Mouse (Mus musculus) lung, postnatal 0 days (tissue): Measurements from ENCODE around the gene Fblim1. TPM values are rescaled to one million over a fixed set of nuclear protein-coding genes. Genes with fewer than 3 reads are reported as not detected.

ENCODE experiments used
- ATAC-seq: fragments of 200-750 bp; cut with Nextera tagmentation; 2 replicates; pipeline ENCODE4 v1.8.0; 2017; ENCODE audit warnings: moderate library complexity
- DNase-seq: peaks from one replicate; pipeline ENCODE4 v3.0.0-alpha.2; 2016; ENCODE audit warnings: low spot score
- H3K27ac ChIP-seq: fragments of 300-500 bp; sonication (generic); 2 replicates; pipeline ENCODE4 v1.5.1; 2014; ENCODE audit warnings: antibody characterized with exemption, mild to moderate bottlenecking, low read length, mixed read lengths
- H3K27me3 ChIP-seq: fragments of 300-500 bp; sonication (generic); replicated peaks from 2 replicates; pipeline ENCODE4 v1.6.1; 2014; ENCODE audit warnings: low read length, mixed read lengths; ENCODE audit not compliant: insufficient read depth
- H3K36me3 ChIP-seq: fragments of 300-500 bp; sonication (generic); 2 replicates; pipeline ENCODE4 v1.6.1; 2014; ENCODE audit warnings: low read length, mixed read lengths; ENCODE audit not compliant: insufficient read depth
- H3K4me1 ChIP-seq: fragments of 300-500 bp; sonication (generic); 2 replicates; pipeline ENCODE4 v1.6.1; 2014; ENCODE audit warnings: antibody characterized with exemption, low read depth, low read length, mixed read lengths; ENCODE audit not compliant: insufficient read depth
- H3K4me2 ChIP-seq: fragments of 300-500 bp; sonication (generic); replicated peaks from 2 replicates; pipeline ENCODE4 v1.6.1; 2014; ENCODE audit warnings: low read depth, mild to moderate bottlenecking, low read length, moderate library complexity, mixed read lengths
- H3K4me3 ChIP-seq: fragments of 300-500 bp; sonication (generic); 2 replicates; pipeline ENCODE4 v1.5.1; 2014; ENCODE audit warnings: low read depth, low read length
- H3K9ac ChIP-seq: fragments of 300-500 bp; sonication (generic); replicated peaks from 2 replicates; pipeline ENCODE4 v1.6.1; 2014; ENCODE audit warnings: low read depth, mild to moderate bottlenecking
- H3K9me3 ChIP-seq: fragments of 300-500 bp; sonication (generic); 2 replicates; pipeline ENCODE4 v1.6.1; 2016; ENCODE audit warnings: low read length, mixed read lengths
- CTCF ChIP-seq: IDR thresholded peaks from 2 replicates; pipeline ENCODE4 v1.5.1; 2016; ENCODE audit warnings: antibody characterized with exemption, mild to moderate bottlenecking
- EP300 ChIP-seq: IDR thresholded peaks from 2 replicates; pipeline ENCODE4 v1.6.1; 2016; ENCODE audit warnings: antibody characterized with exemption, mild to moderate bottlenecking, control low read depth
- WGBS: fragments of 180-500 bp; shearing (Covaris S2); extraction: QIAGEN DNeasy Blood & Tissue Kit; methylation state at CpG from one replicate; pipeline ENCODE4 v1.1.7; 2014; 5-methylcytosine and 5-hydroxymethylcytosine counted together
- polyA plus RNA-seq: library from polyadenylated mRNA; unstranded; fragments of >200 nt; fragmentation: Nextera tagmentation; extraction: Ambion mirVana; gene quantifications from 2 replicates; pipeline ENCODE4 v1.2.1, GENCODE M21; 2015

Fblim1 gene
- polyA plus RNA-seq, 1 experiment from 2014 or later: 52.3 TPM

DNA sequence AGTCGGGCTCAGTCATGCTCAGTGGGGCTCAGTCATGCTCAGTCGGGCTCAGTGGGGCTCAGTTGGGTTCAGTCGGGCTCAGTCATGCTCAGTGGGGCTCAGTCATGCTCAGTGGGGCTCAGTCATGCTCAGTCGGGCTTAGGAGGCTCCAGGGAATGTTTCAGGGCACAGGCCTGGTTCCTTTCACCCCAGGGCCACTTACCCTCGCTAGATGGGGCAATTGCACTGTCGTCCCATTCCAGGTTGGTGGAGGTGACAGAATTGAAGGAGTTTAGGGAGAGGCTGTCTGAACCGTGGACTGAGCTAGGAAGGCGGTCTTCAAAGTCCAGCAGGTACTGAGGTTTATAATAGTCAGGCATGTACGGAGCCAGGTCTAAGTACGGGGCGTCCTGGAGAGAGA is 33.6 kb upstream of the Fblim1 start:
- no peak for ATAC-seq
- Histone ChIP-seq H3K4me2 (no peak overlapping the region), H3K27me3 (no peaks in the 10 kb centered on the region), H3K36me3 (peaks cover 21% of the 10 kb centered on the region; the same call in 1 of the 2 replicates), H3K4me1 (peaks cover 2% of the 10 kb centered on the region; the same call in 1 of the 2 replicates), H3K27ac (no peak overlapping the region), H3K9me3 (no peaks in the 10 kb centered on the region), H3K4me3 (no peak overlapping the region), H3K9ac (no peak overlapping the region)
- 72% methylated on average over 11 of the region's 11 CpGs for WGBS
- TF ChIP-seq CTCF: no peak; the same call in 1 of the 2 replicates
- TF ChIP-seq EP300: no peak
- no peak for DNase-seq

DNA sequence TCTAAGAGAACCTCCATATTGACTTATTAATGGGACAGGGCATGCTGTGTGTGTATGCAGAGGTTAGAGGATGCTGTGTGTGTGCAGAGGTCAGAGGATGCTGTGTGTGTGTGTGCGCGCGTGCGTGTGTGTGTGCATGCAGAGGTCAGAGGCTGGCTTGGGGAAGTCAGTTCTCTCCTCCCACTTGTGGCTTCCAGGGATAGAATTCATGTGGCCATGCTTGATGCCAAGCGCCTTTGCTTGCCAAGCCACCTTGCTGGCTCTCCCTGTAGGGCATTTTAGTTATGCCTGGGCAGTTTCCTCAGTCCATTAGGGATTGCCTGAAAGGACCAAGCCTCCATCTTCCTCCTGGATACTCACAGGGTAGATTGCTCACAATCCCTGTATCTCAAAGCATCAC is 30.8 kb upstream of the Fblim1 start:
- no peak overlapping the region for H3K9ac ChIP-seq
- TF ChIP-seq EP300 (no peak), CTCF (no peak)
- no peak overlapping the region for H3K4me2 ChIP-seq
- no peak overlapping the region for H3K27ac ChIP-seq
- no peak for DNase-seq
- H3K4me1 ChIP-seq: no peaks in the 10 kb centered on the region
- H3K36me3 ChIP-seq: peaks cover 35% of the 10 kb centered on the region; the same call in 1 of the 2 replicates
- ATAC-seq: no peak
- H3K4me3 ChIP-seq: no peak overlapping the region
- H3K27me3 ChIP-seq: no peaks in the 10 kb centered on the region
- WGBS: 96% methylated on average over 5 of the region's 5 CpGs
- no peaks in the 10 kb centered on the region for H3K9me3 ChIP-seq

DNA sequence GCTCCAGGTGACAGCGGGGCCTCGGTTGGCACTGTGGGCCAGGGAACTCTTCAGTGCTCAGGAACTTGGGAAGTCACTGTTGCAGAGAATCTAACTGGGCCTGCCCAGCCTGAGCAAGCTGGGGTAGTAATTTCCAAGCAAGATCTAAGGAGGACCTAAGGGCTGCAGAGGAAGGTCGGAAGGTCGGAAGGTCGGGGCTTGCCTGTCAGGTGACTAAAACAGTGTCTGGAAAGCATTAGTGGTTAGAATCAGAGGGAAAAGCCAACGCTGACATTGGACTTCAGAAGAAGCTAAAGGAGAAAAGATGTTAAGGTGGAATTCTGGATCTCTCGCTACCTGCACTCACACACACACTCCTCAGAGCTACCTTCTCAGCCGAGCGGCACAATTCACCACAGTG is 30.1 kb upstream of the Fblim1 start:
- no peak overlapping the region for H3K9ac ChIP-seq
- no peaks in the 10 kb centered on the region for H3K27me3 ChIP-seq
- H3K4me2 ChIP-seq: no peak overlapping the region
- DNase-seq: no peak
- H3K36me3 ChIP-seq: peaks cover 42% of the 10 kb centered on the region
- no peaks in the 10 kb centered on the region for H3K4me1 ChIP-seq
- H3K9me3 ChIP-seq: no peaks in the 10 kb centered on the region
- H3K27ac ChIP-seq: no peak overlapping the region
- TF ChIP-seq CTCF (no peak), EP300 (no peak)
- H3K4me3 ChIP-seq: no peak overlapping the region
- no peak for ATAC-seq
- WGBS: 85% methylated on average over 9 of the region's 9 CpGs

DNA sequence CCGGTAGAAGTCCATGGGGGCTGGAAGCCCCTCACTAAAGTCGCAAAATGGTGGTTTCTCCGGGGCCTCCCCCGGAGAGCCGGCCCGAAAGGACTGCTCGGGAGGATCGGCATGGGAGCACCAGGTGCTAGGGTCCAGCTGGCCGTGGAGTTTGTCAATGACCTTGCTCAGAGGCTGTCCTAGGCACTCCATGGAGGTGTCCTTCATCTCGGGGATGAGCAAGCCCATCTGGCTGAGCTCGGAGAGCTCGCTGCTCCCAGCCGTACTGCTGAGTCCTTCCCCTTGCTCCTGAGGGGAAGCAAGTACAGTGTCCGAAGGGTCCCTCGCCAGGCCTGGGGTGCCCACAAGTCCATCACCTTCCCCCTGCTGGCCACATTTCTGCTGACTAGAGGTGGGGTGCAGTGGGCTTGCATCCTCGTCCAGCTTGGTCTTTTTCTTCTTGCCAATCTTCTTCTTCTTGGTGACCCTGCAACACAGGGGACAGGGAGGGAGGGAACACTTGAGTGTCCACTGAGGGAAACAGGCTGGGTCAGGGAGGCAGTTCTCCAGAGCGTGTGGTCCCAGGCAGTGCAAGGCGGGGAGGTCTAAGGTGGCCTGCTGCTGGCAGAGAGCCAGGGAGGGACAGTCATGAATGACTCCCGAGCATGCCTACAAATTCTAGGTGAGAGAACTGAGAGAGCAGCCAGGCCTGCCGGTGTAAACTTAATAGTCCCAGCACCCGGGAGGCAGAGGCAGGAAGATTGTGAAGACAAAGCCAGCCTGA is 26.4 kb upstream of the Fblim1 start:
- Histone ChIP-seq H3K27ac (no peak overlapping the region), H3K4me1 (no peaks in the 10 kb centered on the region), H3K4me2 (no peak overlapping the region), H3K9ac (no peak overlapping the region), H3K27me3 (no peaks in the 10 kb centered on the region), H3K9me3 (no peaks in the 10 kb centered on the region), H3K4me3 (no peak overlapping the region), H3K36me3 (peaks cover 64% of the 10 kb centered on the region)
- whole genome bisulfite sequencing: 84% methylated on average over 21 of the region's 21 CpGs
- DNase-seq (no peak), ATAC-seq (no peak; the same call in 1 of the 2 replicates)
- no peak for TF ChIP-seq EP300

DNA sequence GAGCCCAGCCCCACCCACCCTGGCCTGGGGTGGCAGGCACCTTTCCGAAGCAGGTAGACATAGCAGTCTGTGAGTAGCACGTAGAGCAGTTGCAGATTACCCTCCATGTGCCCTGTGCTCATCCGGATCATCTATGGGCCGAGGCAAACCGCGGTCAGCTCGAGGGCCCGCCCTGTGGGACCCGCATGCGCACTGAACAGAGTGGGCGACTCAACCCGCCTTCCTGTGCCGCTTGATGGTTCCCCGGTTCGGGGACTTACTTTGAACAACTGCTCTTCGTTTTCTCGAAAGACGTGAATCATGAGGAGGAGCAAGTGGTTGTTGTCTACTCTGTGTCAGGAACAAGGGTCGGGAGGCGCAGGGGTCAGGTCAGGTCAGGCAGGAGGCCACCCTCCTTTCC is 25.4 kb upstream of the Fblim1 start:
- TF ChIP-seq EP300 (no peak), CTCF (no peak)
- Histone ChIP-seq H3K27me3 (no peaks in the 10 kb centered on the region), H3K9ac (no peak overlapping the region), H3K36me3 (peaks cover 58% of the 10 kb centered on the region), H3K4me2 (no peak overlapping the region), H3K27ac (no peak overlapping the region), H3K9me3 (no peaks in the 10 kb centered on the region), H3K4me1 (no peaks in the 10 kb centered on the region), H3K4me3 (no peak overlapping the region)
- DNase-seq (no peak), ATAC-seq (no peak)
- WGBS: 92% methylated on average over 20 of the region's 20 CpGs

DNA sequence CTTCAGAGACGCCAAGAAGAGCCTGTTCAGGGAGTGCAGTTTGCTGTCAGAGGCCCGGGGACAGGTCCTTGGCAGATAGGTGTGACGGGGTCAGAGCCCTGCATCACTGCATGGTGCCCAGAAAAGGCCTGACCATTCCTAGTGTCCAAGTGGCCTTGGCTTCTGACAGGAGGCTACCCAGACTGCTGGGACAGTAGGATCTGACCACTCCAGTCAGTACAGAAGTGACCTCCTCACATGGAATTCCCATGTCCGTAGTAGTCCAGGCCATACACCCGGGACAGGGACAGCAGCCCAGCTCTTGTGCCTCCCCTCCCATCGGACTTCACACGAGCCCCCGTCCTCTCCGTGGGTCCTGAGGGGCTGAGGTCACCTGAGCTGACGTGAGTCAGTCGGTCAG is 24.1 kb upstream of the Fblim1 start:
- ATAC-seq (no peak), DNase-seq (no peak)
- 96% methylated on average over 11 of the region's 11 CpGs for WGBS
- H3K27me3 ChIP-seq: no peaks in the 10 kb centered on the region
- H3K9me3 ChIP-seq: no peaks in the 10 kb centered on the region
- no peak overlapping the region for H3K27ac ChIP-seq
- H3K4me2 ChIP-seq: no peak overlapping the region
- TF ChIP-seq EP300: no peak
- no peak for TF ChIP-seq CTCF
- no peaks in the 10 kb centered on the region for H3K4me1 ChIP-seq
- no peak overlapping the region for H3K9ac ChIP-seq
- peaks cover 51% of the 10 kb centered on the region for H3K36me3 ChIP-seq
- H3K4me3 ChIP-seq: no peak overlapping the region
